Mouse (Mus musculus): ENCODE data around the gene Kat6b.

Gene Kat6b

GRCm38 (mm10) chr14:21481231-21481630, at the start of gene Kat6b:
Gene Kat6b (plus strand): TSS chr14:21481434.
- peak; percentile 94 for DNase-seq (ENCODE audit: low read depth, low spot score)

GRCm38 (mm10) chr14:21433415-21433814, 47.8 kb upstream of the Kat6b start:
- DNase-seq (ENCODE audit: low read depth, low spot score), result no peak

GRCm38 (mm10) chr14:21433995-21434394, 47.2 kb upstream of the Kat6b start:
- DNase-seq (ENCODE audit: low read depth, low spot score), result no peak

- no peak for DNase-seq (ENCODE audit: low read depth, low spot score)
These were observed 46.5 kb upstream of the Kat6b start for GRCm38 (mm10) chr14:21434686-21435085.

- DNase-seq (ENCODE audit: low read depth, low spot score), result peak; percentile 40
These were observed 41.4 kb upstream of the Kat6b start for GRCm38 (mm10) chr14:21439785-21440184.

- no peak for DNase-seq (ENCODE audit: low read depth, low spot score)
These were observed 40.7 kb upstream of the Kat6b start for GRCm38 (mm10) chr14:21440526-21440925.

GRCm38 (mm10) chr14:21441772-21442533, 39.3 kb upstream of the Kat6b start:
- no peak for DNase-seq (ENCODE audit: low read depth, low spot score)

GRCm38 (mm10) chr14:21452581-21452980, 28.7 kb upstream of the Kat6b start:
- no peak for DNase-seq (ENCODE audit: low read depth, low spot score)

- DNase-seq (ENCODE audit: low read depth, low spot score), result no peak
These were observed 27.3 kb upstream of the Kat6b start for GRCm38 (mm10) chr14:21453896-21454295.

GRCm38 (mm10) chr14:21455654-21456350, 25.4 kb upstream of the Kat6b start:
- no peak for DNase-seq (ENCODE audit: low read depth, low spot score)

GRCm38 (mm10) chr14:21456526-21456925, 24.7 kb upstream of the Kat6b start:
- DNase-seq (ENCODE audit: low read depth, low spot score), result peak; percentile 57

- no peak for DNase-seq (ENCODE audit: low read depth, low spot score)
These were observed 23.4 kb upstream of the Kat6b start for GRCm38 (mm10) chr14:21457876-21458275.

- DNase-seq (ENCODE audit: low read depth, low spot score), result peak; percentile 60
These were observed 22.5 kb upstream of the Kat6b start for GRCm38 (mm10) chr14:21458696-21459095.

GRCm38 (mm10) chr14:21459163-21459562, 22.1 kb upstream of the Kat6b start:
- no peak for DNase-seq (ENCODE audit: low read depth, low spot score)

- DNase-seq (ENCODE audit: low read depth, low spot score), result no peak
These were observed 18.8 kb upstream of the Kat6b start for GRCm38 (mm10) chr14:21462398-21462797.

- no peak for DNase-seq (ENCODE audit: low read depth, low spot score)
These were observed 18.0 kb upstream of the Kat6b start for GRCm38 (mm10) chr14:21463117-21463712.

GRCm38 (mm10) chr14:21470386-21470785, 10.8 kb upstream of the Kat6b start:
- no peak for DNase-seq (ENCODE audit: low read depth, low spot score)

GRCm38 (mm10) chr14:21471975-21472374, 9.3 kb upstream of the Kat6b start:
- peak; percentile 48 for DNase-seq (ENCODE audit: low read depth, low spot score)

- DNase-seq (ENCODE audit: low read depth, low spot score), result peak; percentile 96
These were observed 6.6 kb upstream of the Kat6b start for GRCm38 (mm10) chr14:21474593-21475132.

GRCm38 (mm10) chr14:21477181-21477580, 4.1 kb upstream of the Kat6b start:
- DNase-seq (ENCODE audit: low read depth, low spot score), result no peak

- no peak for DNase-seq (ENCODE audit: low read depth, low spot score)
These were observed 1.7 kb upstream of the Kat6b start for GRCm38 (mm10) chr14:21479566-21479965.

- no peak for DNase-seq (ENCODE audit: low read depth, low spot score)
These were observed 1.0 kb upstream of the Kat6b start for GRCm38 (mm10) chr14:21480191-21480590.
